Mouse (Mus musculus): Measurements from ENCODE around the gene Hgfac.

Gene Hgfac

GRCm38 (mm10) chr5:35041268-35041829 is at the start of gene Hgfac:
Hgfac (plus strand) TSS chr5:35041509.
- DNase-seq (ENCODE audit: low read depth, low spot score) = no peak

- DNase-seq (ENCODE audit: low read depth, low spot score) = no peak
Measured at GRCm38 (mm10) chr5:34998754-34999153, 42.6 kb upstream of the Hgfac start.

- DNase-seq (ENCODE audit: low read depth, low spot score) = no peak
Measured at GRCm38 (mm10) chr5:34999281-34999680, 42.0 kb upstream of the Hgfac start.

- DNase-seq (ENCODE audit: low read depth, low spot score) = no peak
Measured at GRCm38 (mm10) chr5:35000323-35000722, 41.0 kb upstream of the Hgfac start.

- no peak for DNase-seq (ENCODE audit: low read depth, low spot score)
Measured at GRCm38 (mm10) chr5:35001144-35001543, 40.2 kb upstream of the Hgfac start.

- DNase-seq (ENCODE audit: low read depth, low spot score) = no peak
Measured at GRCm38 (mm10) chr5:35003611-35004162, 37.6 kb upstream of the Hgfac start.

GRCm38 (mm10) chr5:35004769-35005168 is 36.5 kb upstream of the Hgfac start:
- DNase-seq (ENCODE audit: low read depth, low spot score) = no peak

- DNase-seq (ENCODE audit: low read depth, low spot score) = no peak
Measured at GRCm38 (mm10) chr5:35005659-35006058, 35.6 kb upstream of the Hgfac start.

- no peak for DNase-seq (ENCODE audit: low read depth, low spot score)
Measured at GRCm38 (mm10) chr5:35006599-35006998, 34.7 kb upstream of the Hgfac start.

GRCm38 (mm10) chr5:35009163-35009562 is 32.1 kb upstream of the Hgfac start:
- DNase-seq (ENCODE audit: low read depth, low spot score) = no peak

- DNase-seq (ENCODE audit: low read depth, low spot score) = no peak
Measured at GRCm38 (mm10) chr5:35010656-35011055, 30.7 kb upstream of the Hgfac start.

- no peak for DNase-seq (ENCODE audit: low read depth, low spot score)
Measured at GRCm38 (mm10) chr5:35011156-35011923, 30.0 kb upstream of the Hgfac start.

GRCm38 (mm10) chr5:35014036-35014435 is 27.3 kb upstream of the Hgfac start:
- DNase-seq (ENCODE audit: low read depth, low spot score) = no peak

GRCm38 (mm10) chr5:35019673-35020300 is 21.5 kb upstream of the Hgfac start:
- DNase-seq (ENCODE audit: low read depth, low spot score) = no peak

- DNase-seq (ENCODE audit: low read depth, low spot score) = no peak
Measured at GRCm38 (mm10) chr5:35020410-35021241, 20.7 kb upstream of the Hgfac start.

- DNase-seq (ENCODE audit: low read depth, low spot score) = no peak
Measured at GRCm38 (mm10) chr5:35024975-35025374, 16.3 kb upstream of the Hgfac start.

GRCm38 (mm10) chr5:35029303-35029702 is 12.0 kb upstream of the Hgfac start:
- no peak for DNase-seq (ENCODE audit: low read depth, low spot score)

- DNase-seq (ENCODE audit: low read depth, low spot score) = no peak
Measured at GRCm38 (mm10) chr5:35029755-35030154, 11.6 kb upstream of the Hgfac start.

- no peak for DNase-seq (ENCODE audit: low read depth, low spot score)
Measured at GRCm38 (mm10) chr5:35033068-35033467, 8.2 kb upstream of the Hgfac start.

GRCm38 (mm10) chr5:35033619-35034018 is 7.7 kb upstream of the Hgfac start:
- DNase-seq (ENCODE audit: low read depth, low spot score) = no peak

- no peak for DNase-seq (ENCODE audit: low read depth, low spot score)
Measured at GRCm38 (mm10) chr5:35035141-35035540, 6.2 kb upstream of the Hgfac start.

GRCm38 (mm10) chr5:35035795-35036194 is 5.5 kb upstream of the Hgfac start:
- DNase-seq (ENCODE audit: low read depth, low spot score) = no peak
